Mouse (Mus musculus) bone marrow, adult 2 months (tissue): Measurements from ENCODE around the gene Adap1.

Experiments
- CTCF ChIP-seq: fragments of 200-500 bp; IDR thresholded peaks from 2 replicates; pipeline ENCODE4 v1.5.1; 2011; ENCODE audit warnings: low read length, control low read depth; ENCODE audit not compliant: control insufficient read depth, insufficient read depth
- POLR2A ChIP-seq: fragments of 200-500 bp; IDR thresholded peaks from 2 replicates; pipeline ENCODE4 v1.6.1; 2011; ENCODE audit warnings: low read depth, mild to moderate bottlenecking, control low read depth, low read length, borderline replicate concordance; ENCODE audit not compliant: control insufficient read depth

- TF ChIP-seq CTCF (no peak), POLR2A (no peak)
Observed at GRCm38 (mm10) chr5:139255777-139256176, 69.6 kb downstream of the Adap1 start.
